Mouse (Mus musculus): ENCODE measurements around the gene Gm9964. TPM values are rescaled to one million over a fixed set of nuclear protein-coding genes. Genes with fewer than 3 reads are reported as not detected.
A peak's percentile ranks its signal among the peaks of the same experiment; 100 is the strongest.
"Not testable (repeated sequence)": the region's sequence is repeated elsewhere in the genome, so short reads cannot be mapped to it uniquely, and the experiment has no call there.

The Gm9964 gene
- total RNA-seq, 2 experiments from 2014 or later = not detected

GRCm38 (mm10) chr11:79299719-79300431 is 3.2 kb upstream of the Gm9964 start:
- DNase-seq = no peak

GRCm38 (mm10) chr11:79296167-79296566 is 539 bp downstream of the Gm9964 start:
- peak; percentile 52 for DNase-seq

DNA sequence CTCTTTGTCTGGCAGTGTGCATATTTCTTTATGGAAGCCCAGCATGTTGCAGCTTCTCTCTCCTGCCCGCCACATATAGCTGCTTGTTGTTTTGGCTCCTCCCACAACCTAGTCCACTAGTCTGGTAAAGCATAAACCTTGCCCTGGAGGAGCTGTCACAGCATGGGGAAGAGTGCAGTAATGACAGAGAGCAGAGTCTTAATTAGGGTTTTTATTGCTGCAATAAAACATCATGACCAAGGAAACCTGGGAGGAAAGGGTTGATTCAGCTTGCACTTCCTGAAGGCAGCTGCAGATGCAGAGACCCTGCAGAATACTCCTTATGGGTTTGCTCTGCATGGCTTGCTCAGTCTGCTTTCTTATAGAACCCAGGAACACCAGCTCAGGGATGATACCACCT is 2.7 kb downstream of the Gm9964 start:
- DNase-seq = no peak

GRCm38 (mm10) chr11:79293025-79293424 is 3.7 kb downstream of the Gm9964 start:
- no peak for DNase-seq

DNA sequence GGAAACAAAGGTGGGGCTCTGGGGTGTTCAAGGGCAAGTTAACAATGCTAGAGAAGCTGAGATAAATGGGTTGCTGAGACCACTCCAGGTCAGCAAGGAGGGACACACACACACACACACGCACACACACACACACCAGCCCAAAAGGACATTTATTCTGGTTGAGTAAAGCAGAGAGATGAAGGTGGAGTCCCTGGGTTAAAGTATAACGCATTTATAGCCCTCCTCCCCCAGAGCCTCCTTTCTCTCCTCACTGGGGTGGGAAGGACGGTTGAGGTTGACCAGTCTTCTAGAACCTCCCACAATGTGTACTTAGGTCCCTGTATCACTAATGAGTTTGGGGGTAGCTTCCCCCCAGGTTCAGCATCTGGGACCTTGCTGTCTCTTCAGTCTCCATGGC is 4.6 kb downstream of the Gm9964 start:
- DNase-seq = no peak

GRCm38 (mm10) chr11:79291651-79292050 is 5.1 kb downstream of the Gm9964 start:
- no peak for DNase-seq

DNA sequence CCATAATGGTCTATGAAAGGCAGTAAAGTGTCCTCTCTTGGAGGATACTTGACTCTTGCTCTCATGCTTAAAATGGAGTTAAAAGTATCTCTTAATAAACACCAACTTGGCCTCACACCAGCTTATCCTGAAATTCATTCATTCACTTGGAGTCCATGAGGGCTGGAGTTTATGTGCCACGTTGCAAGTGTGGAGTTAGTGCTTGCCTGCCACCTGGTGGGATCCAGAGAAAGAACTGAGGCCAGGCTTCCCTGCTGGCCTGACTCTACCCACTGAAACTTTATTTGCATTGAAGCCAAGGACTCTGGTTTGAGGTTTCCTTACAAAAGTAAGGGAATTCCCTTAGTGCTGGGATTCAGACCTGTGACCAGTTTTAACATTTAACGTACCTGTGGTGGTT is 6.2 kb downstream of the Gm9964 start:
- peak; percentile 53 for DNase-seq

GRCm38 (mm10) chr11:79288913-79289640 is 7.6 kb downstream of the Gm9964 start:
- DNase-seq = no peak

GRCm38 (mm10) chr11:79288278-79288843 is 8.3 kb downstream of the Gm9964 start:
- no peak for DNase-seq

DNA sequence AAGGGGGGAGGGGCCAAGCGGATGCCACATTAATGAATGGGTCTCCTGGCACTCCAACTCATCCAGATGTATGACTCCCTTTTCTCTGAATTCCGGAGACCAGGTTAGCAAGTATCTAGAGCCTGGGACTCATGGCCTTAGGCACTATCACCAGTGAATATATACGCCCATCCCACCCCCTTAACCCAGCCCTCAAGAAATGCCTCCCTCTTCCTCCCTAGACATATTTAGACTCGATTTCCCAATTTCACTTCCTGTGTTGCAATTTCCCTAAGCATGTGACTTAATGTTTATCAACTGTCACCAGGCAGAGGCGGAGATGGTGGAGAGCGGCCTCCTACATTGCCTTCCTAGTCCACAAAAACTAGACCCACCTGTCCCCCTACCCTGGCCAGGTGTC is 9.3 kb downstream of the Gm9964 start:
- DNase-seq = no peak

DNA sequence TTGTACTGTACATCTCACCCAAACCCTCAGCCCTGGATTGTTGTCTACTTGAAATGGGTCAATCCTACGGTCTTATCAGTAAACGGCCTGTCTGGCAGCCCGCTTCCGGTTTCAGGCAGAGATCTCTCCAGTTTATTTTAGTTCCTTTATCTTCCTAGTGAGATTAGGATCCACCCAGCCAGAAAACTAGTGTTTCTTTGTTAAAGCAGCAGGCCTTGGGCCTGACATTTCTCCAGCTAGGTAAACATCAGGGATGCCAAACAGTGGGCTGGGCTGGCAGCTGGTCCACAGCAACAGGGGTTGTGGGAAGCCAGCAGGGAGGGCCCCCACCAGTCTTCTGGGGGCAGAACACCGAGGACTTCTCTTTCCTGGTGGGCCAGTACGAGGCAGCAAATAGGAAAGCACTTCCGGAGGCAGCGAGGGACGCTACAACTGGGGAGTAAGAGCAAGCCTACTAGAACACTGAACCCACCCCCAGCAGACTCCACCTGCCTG is 10.4 kb downstream of the Gm9964 start:
- DNase-seq = no peak

- DNase-seq = no peak
These were observed 13.2 kb downstream of the Gm9964 start for GRCm38 (mm10) chr11:79283350-79284030.

DNA sequence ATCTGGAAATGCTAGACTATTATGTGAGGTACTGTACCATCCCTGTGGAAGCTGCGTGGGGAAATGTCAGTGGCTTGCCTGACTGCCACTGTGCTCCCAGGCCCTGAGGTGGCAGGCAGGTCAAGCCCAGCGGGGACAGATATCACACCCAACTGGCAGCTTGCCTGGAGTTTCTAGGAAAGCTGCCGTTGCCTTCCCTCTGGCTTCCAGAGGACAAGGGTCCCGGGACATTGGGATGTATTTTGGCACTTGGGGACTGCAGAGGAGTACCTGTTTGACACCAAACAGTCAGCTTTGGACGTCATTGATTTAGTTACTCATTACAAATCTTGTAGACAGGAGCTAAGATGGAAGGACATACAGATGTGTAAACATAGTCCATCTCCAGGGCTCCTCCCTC is 15.3 kb downstream of the Gm9964 start:
- peak; percentile 64 for DNase-seq

GRCm38 (mm10) chr11:79279732-79280405 is 16.8 kb downstream of the Gm9964 start:
- DNase-seq = no peak

DNA sequence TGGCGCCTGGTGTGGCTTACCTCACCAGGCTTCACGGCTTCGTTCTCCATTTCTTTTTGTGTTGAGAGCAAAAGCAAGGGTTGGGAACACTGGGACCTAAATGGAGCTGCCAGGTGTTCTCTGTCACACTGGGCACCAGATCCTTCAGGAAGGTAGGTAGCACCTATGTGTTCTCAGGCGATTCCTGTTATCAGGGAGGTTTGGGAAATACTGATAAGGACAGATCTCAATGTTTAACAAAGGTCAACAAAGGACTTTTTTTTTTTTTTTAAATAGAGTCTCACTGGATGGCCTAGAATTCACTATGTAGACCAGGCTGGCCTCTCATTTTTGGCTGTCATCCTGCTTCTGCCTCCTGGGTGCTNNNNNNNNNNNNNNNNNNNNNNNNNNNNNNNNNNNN is 22.9 kb downstream of the Gm9964 start:
- DNase-seq = no peak

DNA sequence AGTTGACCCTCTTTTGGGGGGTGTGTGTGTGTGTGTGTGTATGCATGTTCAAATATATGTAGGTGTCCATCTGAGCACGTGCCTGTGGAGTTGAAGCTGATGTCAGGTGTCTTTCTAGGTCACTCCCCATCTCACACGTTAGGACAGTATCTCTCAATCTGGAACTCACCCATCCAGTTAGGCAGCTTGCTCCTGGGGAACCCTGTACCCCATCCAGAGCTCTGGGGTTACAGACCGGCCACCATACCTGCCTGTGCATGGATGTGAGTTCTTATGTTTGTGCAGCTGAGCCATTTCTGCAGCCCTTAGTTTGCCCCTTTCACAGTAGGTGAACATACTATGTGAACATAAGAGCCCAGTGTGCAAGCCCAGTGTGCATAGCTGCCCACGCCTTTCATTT is 23.7 kb downstream of the Gm9964 start:
- DNase-seq = no peak

DNA sequence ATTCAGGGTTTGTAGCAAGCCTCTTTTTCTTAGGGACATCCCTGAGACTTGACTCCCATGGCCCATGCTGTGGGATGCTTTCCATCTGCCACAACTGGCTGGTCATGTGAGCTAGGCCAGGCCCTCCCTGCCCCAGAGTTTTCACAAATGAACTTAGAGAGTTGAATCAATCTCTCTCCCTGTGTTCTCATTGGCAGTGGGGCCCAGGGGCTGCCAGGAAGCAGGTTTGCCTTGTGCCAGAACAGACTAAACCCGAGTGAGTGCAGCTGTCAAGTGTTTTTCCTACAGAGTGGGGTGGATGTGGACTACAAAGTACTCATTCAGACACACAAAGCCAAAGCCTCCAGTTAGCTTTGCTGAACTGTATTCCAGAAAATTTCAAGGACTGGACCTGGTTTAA is 29.5 kb downstream of the Gm9964 start:
- DNase-seq = no peak

- no peak for DNase-seq
These were observed 32.3 kb downstream of the Gm9964 start for GRCm38 (mm10) chr11:79264376-79264775.

GRCm38 (mm10) chr11:79260126-79260525 is 36.6 kb downstream of the Gm9964 start:
- DNase-seq = not testable (repeated sequence)

GRCm38 (mm10) chr11:79258738-79259137 is 38.0 kb downstream of the Gm9964 start:
- no peak for DNase-seq

- DNase-seq = peak; percentile 96
These were observed 42.2 kb downstream of the Gm9964 start, which contains the start of gene Wsb1 for GRCm38 (mm10) chr11:79254391-79255098. Wsb1 (minus strand) TSS chr11:79254671.
